Mouse (Mus musculus) intestine, postnatal 0 days (tissue): ENCODE measurements at regions not wholly inside any gene's neighbourhood (a gene's known extent, or its start where the extent isn't known, plus 50 kb on each side); places are given as distances from the start of the nearest gene placed in this dataset.

Experiments used
- ATAC-seq: fragments of 200-750 bp; cut with Nextera tagmentation; 2 replicates; pipeline ENCODE4 v1.8.0; 2017; ENCODE audit warnings: mild to moderate bottlenecking, moderate TSS enrichment, moderate library complexity
- H3K27ac ChIP-seq: fragments of 300-500 bp; sonication (generic); 2 replicates; pipeline ENCODE4 v1.5.1; 2014; ENCODE audit warnings: mild to moderate bottlenecking, low read depth, low read length, moderate library complexity
- H3K27me3 ChIP-seq: fragments of 300-500 bp; sonication (generic); replicated peaks from 2 replicates; pipeline ENCODE4 v1.6.1; 2014; ENCODE audit warnings: low read length, mixed read lengths; ENCODE audit not compliant: control insufficient read depth, insufficient read depth
- H3K36me3 ChIP-seq: fragments of 300-500 bp; sonication (generic); 2 replicates; pipeline ENCODE4 v1.6.1; 2014; ENCODE audit warnings: mild to moderate bottlenecking, moderate library complexity; ENCODE audit not compliant: control insufficient read depth, insufficient read depth
- H3K4me1 ChIP-seq: fragments of 300-500 bp; sonication (generic); replicated peaks from 2 replicates; pipeline ENCODE4 v1.6.1; 2014; ENCODE audit warnings: antibody characterized with exemption, low read length, mixed read lengths; ENCODE audit not compliant: control insufficient read depth, insufficient read depth
- H3K4me2 ChIP-seq: fragments of 300-500 bp; sonication (generic); replicated peaks from 2 replicates; pipeline ENCODE4 v1.6.1; 2014; ENCODE audit warnings: low read depth, mild to moderate bottlenecking, moderate library complexity
- H3K4me3 ChIP-seq: fragments of 300-500 bp; sonication (generic); 2 replicates; pipeline ENCODE4 v1.5.1; 2014; ENCODE audit warnings: low read depth, low read length
- H3K9ac ChIP-seq: fragments of 300-500 bp; sonication (generic); 2 replicates; pipeline ENCODE4 v1.6.1; 2014; ENCODE audit warnings: mild to moderate bottlenecking, low read depth, low read length
- H3K9me3 ChIP-seq: fragments of 300-500 bp; sonication (generic); 2 replicates; pipeline ENCODE4 v1.6.1; 2016; ENCODE audit warnings: mixed run types; ENCODE audit not compliant: control insufficient read depth
- CTCF ChIP-seq: sonication (generic); IDR thresholded peaks from 2 replicates; pipeline ENCODE4 v1.5.1; 2016; ENCODE audit warnings: low read depth, mild to moderate bottlenecking, control low read depth, antibody characterized with exemption, moderate library complexity
- WGBS: fragments of 180-500 bp; shearing (Covaris S2); extraction: QIAGEN DNeasy Blood & Tissue Kit; methylation state at CpG from one replicate; pipeline ENCODE4 v1.1.7; 2014; 5-methylcytosine and 5-hydroxymethylcytosine counted together

GRCm38 (mm10) chr17:67552581-67553139, 79.9 kb downstream of the Lrrc30 start:
- H3K27ac ChIP-seq: no peak overlapping the region
- no peak for ATAC-seq
- H3K4me2 ChIP-seq: no peak overlapping the region

DNA sequence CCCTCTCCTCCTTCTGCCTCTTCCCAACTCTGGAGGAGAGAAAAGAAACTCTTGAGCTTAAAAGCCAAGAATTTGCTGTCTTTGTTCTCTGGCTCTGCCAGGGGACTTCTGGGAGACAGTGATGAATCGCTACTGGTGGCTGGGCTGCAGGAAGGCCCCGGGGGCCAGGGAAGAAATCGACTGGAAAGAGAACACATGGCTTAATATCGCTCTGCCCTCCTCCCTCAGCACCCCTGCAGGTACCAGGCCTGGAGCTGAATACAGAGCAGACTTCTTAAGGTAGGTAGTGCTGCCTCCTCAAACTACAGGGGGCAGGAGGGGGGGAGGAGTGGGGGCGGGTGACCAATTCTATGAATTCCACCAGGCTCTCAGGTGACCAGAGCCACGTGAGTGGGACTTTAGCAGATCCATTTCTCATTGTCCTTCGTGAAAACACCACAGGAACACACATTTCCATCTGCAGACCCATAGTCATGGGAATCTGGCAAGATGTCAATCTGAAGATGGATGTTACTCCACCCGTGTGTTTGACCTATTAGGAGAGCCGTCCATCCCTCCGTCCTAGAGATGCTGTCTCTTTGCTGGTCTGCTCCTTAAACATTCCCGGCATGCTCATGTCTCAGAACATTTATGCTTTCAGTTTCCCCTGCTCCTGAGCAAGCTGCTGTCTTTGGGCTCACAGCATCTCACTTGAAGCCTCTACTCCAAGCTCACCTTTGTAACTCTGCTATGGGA, 83.4 kb downstream of the Lrrc30 start:
- H3K9me3 ChIP-seq: no peaks in the 10 kb centered on the region
- TF ChIP-seq CTCF: no peak
- H3K27ac ChIP-seq: no peak overlapping the region
- no peak overlapping the region for H3K4me3 ChIP-seq
- H3K4me2 ChIP-seq: no peak overlapping the region
- H3K27me3 ChIP-seq: no peaks in the 10 kb centered on the region
- WGBS: 53% methylated on average over 11 of the region's 11 CpGs
- no peaks in the 10 kb centered on the region for H3K36me3 ChIP-seq
- no peak for ATAC-seq
- H3K4me1 ChIP-seq: no peaks in the 10 kb centered on the region
- H3K9ac ChIP-seq: no peak overlapping the region

More at GRCm38 (mm10) chr17:67552581-67553139, 79.9 kb downstream of the Lrrc30 start:
- Histone ChIP-seq H3K27me3 (no peaks in the 10 kb centered on the region), H3K9me3 (no peaks in the 10 kb centered on the region), H3K4me1 (no peaks in the 10 kb centered on the region), H3K36me3 (no peaks in the 10 kb centered on the region), H3K9ac (no peak overlapping the region), H3K4me3 (no peak overlapping the region)
- TF ChIP-seq CTCF: no peak
- 79% methylated on average over 21 of the region's 21 CpGs for WGBS

DNA sequence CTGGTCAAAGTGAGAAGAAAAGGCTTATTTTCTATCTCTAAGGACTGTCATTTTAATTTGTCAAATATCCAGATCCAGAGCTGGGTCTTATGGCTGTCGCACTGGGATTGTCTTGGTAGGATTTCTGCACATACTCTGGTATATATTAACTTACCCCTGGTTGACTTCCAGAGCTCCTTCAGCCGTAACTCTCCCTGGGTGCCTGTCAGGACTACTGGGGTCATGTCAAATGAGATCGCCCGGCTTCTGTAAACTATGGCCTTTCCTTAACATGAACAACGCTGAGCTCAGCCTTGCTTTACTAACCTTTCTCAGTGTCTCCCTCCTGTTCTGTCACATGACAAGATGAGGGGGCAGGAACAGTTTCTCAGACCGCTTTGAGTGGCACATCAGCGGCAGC, 88.1 kb downstream of the Lrrc30 start:
- Histone ChIP-seq H3K4me3 (no peak overlapping the region), H3K9me3 (no peaks in the 10 kb centered on the region), H3K27me3 (no peaks in the 10 kb centered on the region), H3K4me2 (no peak overlapping the region), H3K27ac (no peak overlapping the region), H3K36me3 (no peaks in the 10 kb centered on the region), H3K9ac (no peak overlapping the region), H3K4me1 (no peaks in the 10 kb centered on the region)
- TF ChIP-seq CTCF: no peak
- no peak for ATAC-seq
- 63% methylated on average over 7 of the region's 7 CpGs for WGBS

- no peaks in the 10 kb centered on the region for H3K36me3 ChIP-seq
- no peak for TF ChIP-seq CTCF
- H3K4me1 ChIP-seq: no peaks in the 10 kb centered on the region
- no peak overlapping the region for H3K4me2 ChIP-seq
- H3K27ac ChIP-seq: no peak overlapping the region
- no peak overlapping the region for H3K4me3 ChIP-seq
- ATAC-seq: no peak
- no peaks in the 10 kb centered on the region for H3K27me3 ChIP-seq
- no peak overlapping the region for H3K9ac ChIP-seq
- no peaks in the 10 kb centered on the region for H3K9me3 ChIP-seq
Observed at GRCm38 (mm10) chr17:67532331-67532730, 100.2 kb downstream of the Lrrc30 start.

GRCm38 (mm10) chr17:67520848-67521411, 111.6 kb downstream of the Lrrc30 start:
- H3K27me3 ChIP-seq: no peaks in the 10 kb centered on the region
- no peak for TF ChIP-seq CTCF
- H3K4me2 ChIP-seq: no peak overlapping the region
- 0 out of 2 replicates have a peak, but pooled peaks cover 3% of the 10 kb centered on the region for H3K9me3 ChIP-seq
- 53% methylated on average over 8 of the region's 8 CpGs for WGBS
- no peaks in the 10 kb centered on the region for H3K4me1 ChIP-seq
- no peaks in the 10 kb centered on the region for H3K36me3 ChIP-seq
- H3K4me3 ChIP-seq: no peak overlapping the region
- H3K9ac ChIP-seq: no peak overlapping the region
- no peak for ATAC-seq
- no peak overlapping the region for H3K27ac ChIP-seq

DNA sequence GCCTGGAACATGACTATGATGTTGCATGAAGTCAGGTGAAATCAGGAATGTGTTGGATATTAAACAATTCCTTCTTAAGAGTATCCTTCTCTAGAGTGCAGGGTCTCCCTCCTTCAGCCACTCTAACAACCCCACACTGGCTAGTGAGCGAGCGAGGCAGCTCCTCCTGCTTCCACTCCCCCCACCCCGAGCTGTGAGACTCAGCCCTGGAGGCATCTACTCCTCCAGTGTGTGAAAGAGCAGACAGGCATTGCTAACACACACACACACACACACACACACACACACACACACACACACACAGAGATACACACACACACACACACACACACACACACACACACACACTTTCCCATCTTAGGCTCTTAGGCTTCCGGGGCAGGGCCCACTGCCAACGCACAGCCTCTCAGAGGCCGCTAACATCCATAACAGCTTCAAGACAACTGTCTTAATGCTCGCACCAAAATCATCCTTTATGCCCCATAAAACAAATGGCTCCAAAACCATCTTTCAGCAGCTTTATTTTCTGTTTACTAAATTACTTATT, 116.8 kb downstream of the Lrrc30 start:
- no peaks in the 10 kb centered on the region for H3K27me3 ChIP-seq
- no peak overlapping the region for H3K27ac ChIP-seq
- no peaks in the 10 kb centered on the region for H3K36me3 ChIP-seq
- H3K4me1 ChIP-seq: no peaks in the 10 kb centered on the region
- TF ChIP-seq CTCF: no peak
- no peak overlapping the region for H3K9ac ChIP-seq
- H3K4me2 ChIP-seq: no peak overlapping the region
- WGBS: 60% methylated on average over 7 of the region's 7 CpGs
- no peak overlapping the region for H3K4me3 ChIP-seq
- H3K9me3 ChIP-seq: no peaks in the 10 kb centered on the region
- ATAC-seq: no peak
